Mouse (Mus musculus): ENCODE measurements around the gene Ankrd11. TPM values are rescaled to one million over a fixed set of nuclear protein-coding genes. Genes with fewer than 3 reads are reported as not detected.
A peak's percentile ranks its signal among the peaks of the same experiment; 100 is the strongest.

Gene Ankrd11
- polyA plus RNA-seq, 1 experiment from 2014 or later: 62.4 TPM

- no peak for ATAC-seq (ENCODE audit: insufficient number of reproducible peaks, low FRiP score)
- Histone ChIP-seq H3K9me3 (replicated peaks) (no peaks in the 10 kb centered on the region), H3K36me3 (0 out of 2 replicates have a peak, but pooled peaks cover 3% of the 10 kb centered on the region), H3K4me3 (no peak overlapping the region), H3K27me3 (replicated peaks) (no peaks in the 10 kb centered on the region), H3K4me2 (no peak overlapping the region), H3K4me1 (replicated peaks) (peaks cover 34% of the 10 kb centered on the region), H3K9ac (no peak overlapping the region), H3K27ac (ENCODE audit: poor library complexity, severe bottlenecking) (no peak overlapping the region)
- WGBS: 94% methylated on average over 2 of the region's 2 CpGs
Measured at GRCm38 (mm10) chr8:123024226-123024625, 17.9 kb downstream of the Ankrd11 start.

DNA sequence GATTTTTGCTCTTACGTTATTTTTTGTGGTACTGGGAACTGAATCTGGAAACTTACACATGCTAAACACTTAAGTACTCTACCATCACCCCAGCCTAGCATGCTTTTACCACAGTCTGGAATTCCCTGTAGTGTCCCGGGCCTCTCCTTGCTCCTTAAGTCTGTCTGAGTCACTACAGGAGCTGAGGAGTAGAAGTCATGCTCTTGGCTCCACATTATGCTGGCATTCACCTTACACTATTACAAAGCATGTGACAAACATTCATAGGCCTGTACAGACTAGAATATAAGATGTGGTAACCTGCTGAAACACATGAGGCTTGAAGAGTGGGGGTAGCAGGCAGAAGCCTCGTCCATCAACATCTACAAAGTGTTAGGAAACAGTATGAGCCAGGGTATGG lies 19.4 kb downstream of the Ankrd11 start:
- H3K27me3 ChIP-seq (replicated peaks): no peaks in the 10 kb centered on the region
- no peak overlapping the region for H3K4me2 ChIP-seq
- peaks cover 47% of the 10 kb centered on the region for H3K4me1 ChIP-seq (replicated peaks)
- WGBS: 69% methylated on average over 3 of the region's 3 CpGs
- H3K4me3 ChIP-seq: no peak overlapping the region
- no peak for ATAC-seq (ENCODE audit: insufficient number of reproducible peaks, low FRiP score)
- no peak overlapping the region for H3K9ac ChIP-seq
- 0 out of 2 replicates have a peak overlapping the region, but pooled peaks have one; percentile 0 for H3K27ac ChIP-seq (ENCODE audit: poor library complexity, severe bottlenecking)
- H3K36me3 ChIP-seq: 0 out of 2 replicates have a peak, but pooled peaks cover 3% of the 10 kb centered on the region
- H3K9me3 ChIP-seq (replicated peaks): no peaks in the 10 kb centered on the region

- Histone ChIP-seq H3K4me2 (no peak overlapping the region), H3K9me3 (replicated peaks) (no peaks in the 10 kb centered on the region), H3K4me1 (replicated peaks) (peaks cover 57% of the 10 kb centered on the region), H3K4me3 (no peak overlapping the region), H3K27ac (ENCODE audit: poor library complexity, severe bottlenecking) (no peak overlapping the region), H3K36me3 (0 out of 2 replicates have a peak, but pooled peaks cover 3% of the 10 kb centered on the region), H3K9ac (no peak overlapping the region), H3K27me3 (replicated peaks) (no peaks in the 10 kb centered on the region)
- 76% methylated on average over 1 of the region's 1 CpGs for WGBS
- ATAC-seq (ENCODE audit: insufficient number of reproducible peaks, low FRiP score): 0 out of 2 replicates have a peak, but pooled peaks have one; percentile 29
Measured at GRCm38 (mm10) chr8:123021259-123021658, 20.8 kb downstream of the Ankrd11 start.

DNA sequence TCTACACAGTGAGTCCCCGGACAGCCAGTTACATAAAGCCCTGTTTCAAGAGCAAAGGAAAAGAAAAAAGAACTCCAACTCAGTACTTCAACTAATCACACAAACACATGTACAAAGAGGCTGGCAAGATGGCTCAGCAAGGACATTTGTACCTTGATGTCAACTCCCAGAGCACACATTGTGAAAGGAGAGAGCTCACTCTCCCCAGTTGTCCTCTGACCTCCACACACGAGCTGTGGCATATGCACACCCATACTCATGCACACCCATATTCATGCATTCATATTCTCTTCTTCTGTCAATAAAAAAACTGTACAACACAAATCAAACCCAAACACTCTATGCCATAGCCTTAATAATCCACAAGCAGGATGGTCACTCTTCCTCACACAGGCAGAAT lies 21.2 kb downstream of the Ankrd11 start:
- H3K36me3 ChIP-seq: 0 out of 2 replicates have a peak, but pooled peaks cover 3% of the 10 kb centered on the region
- no peaks in the 10 kb centered on the region for H3K9me3 ChIP-seq (replicated peaks)
- WGBS: 83% methylated on average over 2 of the region's 2 CpGs
- H3K27ac ChIP-seq (ENCODE audit: poor library complexity, severe bottlenecking): no peak overlapping the region
- no peak overlapping the region for H3K9ac ChIP-seq
- no peak for ATAC-seq (ENCODE audit: insufficient number of reproducible peaks, low FRiP score)
- no peaks in the 10 kb centered on the region for H3K27me3 ChIP-seq (replicated peaks)
- H3K4me2 ChIP-seq: no peak overlapping the region
- H3K4me3 ChIP-seq: no peak overlapping the region
- H3K4me1 ChIP-seq (replicated peaks): peaks cover 58% of the 10 kb centered on the region

DNA sequence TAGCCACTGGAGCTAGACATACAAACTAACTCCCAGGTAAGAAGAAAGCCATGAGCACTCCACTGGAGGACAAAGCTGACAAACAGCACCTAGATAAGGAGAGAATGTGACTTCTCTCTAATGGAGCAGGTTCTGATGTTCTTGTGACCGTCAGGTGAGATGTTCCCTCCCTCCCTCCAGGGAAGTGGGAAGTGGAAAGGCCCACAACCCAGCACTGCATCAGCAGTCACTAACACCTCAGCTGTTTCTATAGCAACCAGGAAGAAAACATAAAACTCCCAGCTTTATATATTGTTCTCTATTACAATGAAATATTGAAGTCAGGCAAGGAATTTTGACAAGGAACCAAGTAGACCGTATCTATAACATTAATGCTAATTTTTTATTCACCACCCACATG lies 22.0 kb downstream of the Ankrd11 start:
- H3K36me3 ChIP-seq: 0 out of 2 replicates have a peak, but pooled peaks cover 3% of the 10 kb centered on the region
- no peak overlapping the region for H3K4me2 ChIP-seq
- H3K27ac ChIP-seq (ENCODE audit: poor library complexity, severe bottlenecking): no peak overlapping the region
- no peak overlapping the region for H3K4me3 ChIP-seq
- no peak; the same call in 1 of the 2 replicates for ATAC-seq (ENCODE audit: insufficient number of reproducible peaks, low FRiP score)
- peaks cover 66% of the 10 kb centered on the region for H3K4me1 ChIP-seq (replicated peaks)
- no peaks in the 10 kb centered on the region for H3K27me3 ChIP-seq (replicated peaks)
- 76% methylated on average over 2 of the region's 2 CpGs for WGBS
- no peaks in the 10 kb centered on the region for H3K9me3 ChIP-seq (replicated peaks)
- H3K9ac ChIP-seq: no peak overlapping the region

- peaks cover 76% of the 10 kb centered on the region for H3K4me1 ChIP-seq (replicated peaks)
- WGBS: 79% methylated on average over 4 of the region's 4 CpGs
Measured at GRCm38 (mm10) chr8:123018484-123019164, 23.5 kb downstream of the Ankrd11 start.

GRCm38 (mm10) chr8:123017143-123017542 lies 24.9 kb downstream of the Ankrd11 start:
- WGBS: 82% methylated on average over 4 of the region's 4 CpGs
- Histone ChIP-seq H3K4me2 (no peak overlapping the region), H3K27ac (ENCODE audit: poor library complexity, severe bottlenecking) (no peak overlapping the region), H3K36me3 (no peaks in the 10 kb centered on the region; the same call in 1 of the 2 replicates), H3K4me1 (replicated peaks) (peaks cover 70% of the 10 kb centered on the region), H3K9ac (no peak overlapping the region), H3K27me3 (replicated peaks) (no peaks in the 10 kb centered on the region), H3K4me3 (no peak overlapping the region), H3K9me3 (replicated peaks) (no peaks in the 10 kb centered on the region)
- no peak for ATAC-seq (ENCODE audit: insufficient number of reproducible peaks, low FRiP score)

More at GRCm38 (mm10) chr8:123018484-123019164, 23.5 kb downstream of the Ankrd11 start:
- no peak for ATAC-seq (ENCODE audit: insufficient number of reproducible peaks, low FRiP score)
- Histone ChIP-seq H3K4me2 (no peak overlapping the region), H3K9ac (no peak overlapping the region), H3K27ac (ENCODE audit: poor library complexity, severe bottlenecking) (no peak overlapping the region), H3K9me3 (replicated peaks) (no peaks in the 10 kb centered on the region), H3K4me3 (no peak overlapping the region), H3K27me3 (replicated peaks) (no peaks in the 10 kb centered on the region), H3K36me3 (no peaks in the 10 kb centered on the region)

- Histone ChIP-seq H3K4me1 (replicated peaks) (peaks cover 53% of the 10 kb centered on the region), H3K27ac (ENCODE audit: poor library complexity, severe bottlenecking) (no peak overlapping the region), H3K4me2 (no peak overlapping the region), H3K4me3 (no peak overlapping the region), H3K27me3 (replicated peaks) (no peaks in the 10 kb centered on the region), H3K36me3 (no peaks in the 10 kb centered on the region; the same call in 1 of the 2 replicates), H3K9ac (no peak overlapping the region), H3K9me3 (replicated peaks) (no peaks in the 10 kb centered on the region)
- 40% methylated on average over 3 of the region's 3 CpGs for WGBS
- no peak for ATAC-seq (ENCODE audit: insufficient number of reproducible peaks, low FRiP score)
Measured at GRCm38 (mm10) chr8:123015074-123015473, 27.0 kb downstream of the Ankrd11 start.

- H3K9ac ChIP-seq: no peak overlapping the region
- no peak overlapping the region for H3K27ac ChIP-seq (ENCODE audit: poor library complexity, severe bottlenecking)
- no peaks in the 10 kb centered on the region for H3K27me3 ChIP-seq (replicated peaks)
Measured at GRCm38 (mm10) chr8:123014429-123014828, 27.6 kb downstream of the Ankrd11 start.

GRCm38 (mm10) chr8:123011321-123011720 lies 30.8 kb downstream of the Ankrd11 start:
- H3K27ac ChIP-seq (ENCODE audit: poor library complexity, severe bottlenecking): no peak overlapping the region
- no peaks in the 10 kb centered on the region; the same call in 1 of the 2 replicates for H3K36me3 ChIP-seq
- H3K4me3 ChIP-seq: no peak overlapping the region
- no peak overlapping the region for H3K4me2 ChIP-seq
- no peaks in the 10 kb centered on the region for H3K9me3 ChIP-seq (replicated peaks)
- ATAC-seq (ENCODE audit: insufficient number of reproducible peaks, low FRiP score): no peak
- H3K9ac ChIP-seq: no peak overlapping the region
- peaks cover 45% of the 10 kb centered on the region for H3K4me1 ChIP-seq (replicated peaks)
- H3K27me3 ChIP-seq (replicated peaks): no peaks in the 10 kb centered on the region

More at GRCm38 (mm10) chr8:123014429-123014828, 27.6 kb downstream of the Ankrd11 start:
- H3K4me1 ChIP-seq (replicated peaks): peaks cover 52% of the 10 kb centered on the region
- H3K9me3 ChIP-seq (replicated peaks): no peaks in the 10 kb centered on the region
- 80% methylated on average over 7 of the region's 7 CpGs for WGBS
- no peak overlapping the region for H3K4me2 ChIP-seq
- ATAC-seq (ENCODE audit: insufficient number of reproducible peaks, low FRiP score): no peak
- no peak overlapping the region for H3K4me3 ChIP-seq
- H3K36me3 ChIP-seq: no peaks in the 10 kb centered on the region; the same call in 1 of the 2 replicates

- Histone ChIP-seq H3K27ac (ENCODE audit: poor library complexity, severe bottlenecking) (no peak overlapping the region), H3K4me2 (no peak overlapping the region), H3K27me3 (replicated peaks) (no peaks in the 10 kb centered on the region), H3K36me3 (no peaks in the 10 kb centered on the region), H3K9me3 (replicated peaks) (no peaks in the 10 kb centered on the region), H3K4me3 (no peak overlapping the region), H3K4me1 (replicated peaks) (peaks cover 62% of the 10 kb centered on the region), H3K9ac (no peak overlapping the region)
- 74% methylated on average over 5 of the region's 5 CpGs for WGBS
- ATAC-seq (ENCODE audit: insufficient number of reproducible peaks, low FRiP score): no peak
Measured at GRCm38 (mm10) chr8:123005805-123006204, 36.3 kb downstream of the Ankrd11 start.
